Mouse (Mus musculus): Measurements from ENCODE around the gene Sipa1l2.

GRCm38 (mm10) chr8:125513242-125513866, 56.3 kb downstream of the Sipa1l2 start:
- TF ChIP-seq CTCF (IDR thresholded peaks at IDR 0.05; ENCODE audit: control insufficient read depth, insufficient read depth, insufficient read length) (no peak), CEBPB (IDR thresholded peaks at IDR 0.05; ENCODE audit: low read depth) (no peak)
